Mouse (Mus musculus): Measurements from ENCODE around the gene Arhgap28. TPM values are rescaled to one million over a fixed set of nuclear protein-coding genes. Genes with fewer than 3 reads are reported as not detected.

The Arhgap28 gene
- polyA plus RNA-seq, 1 experiment from 2014 or later, result 16.5 TPM

DNA sequence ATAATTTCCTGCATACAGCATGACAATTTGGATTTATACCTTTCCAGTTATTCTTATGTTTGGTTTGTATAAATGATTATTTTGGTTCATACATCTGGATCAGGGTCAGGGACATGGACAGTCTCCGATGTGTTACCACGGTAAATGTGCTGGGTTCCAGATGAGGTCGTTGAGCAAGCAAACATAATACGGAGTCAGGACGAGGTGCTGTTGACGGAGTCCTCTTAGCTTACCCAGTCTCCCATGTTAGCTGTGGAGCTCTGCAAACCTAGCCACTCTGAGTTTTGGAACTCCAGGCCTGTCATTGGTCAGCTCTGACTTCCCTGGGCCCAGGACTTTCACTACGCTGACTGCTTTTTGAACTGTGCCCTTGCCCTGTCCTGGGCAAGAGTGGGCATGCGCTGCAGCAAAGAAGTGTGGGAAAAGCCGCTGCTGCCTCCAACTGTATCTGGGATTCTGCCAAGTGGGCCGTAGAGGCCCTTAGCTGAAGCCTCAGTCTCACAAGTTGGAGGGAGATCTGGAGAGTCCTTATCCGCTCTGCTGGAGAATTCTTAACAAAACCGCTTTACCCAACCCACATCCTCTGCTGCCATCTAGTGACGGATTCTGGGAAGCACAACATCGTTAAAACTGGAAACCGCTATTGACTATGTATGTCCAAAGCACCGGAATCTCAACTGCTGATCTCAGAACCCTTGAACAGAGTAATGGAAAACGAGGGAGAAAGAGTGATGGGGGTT is 166.4 kb downstream of the Arhgap28 start:
- no peaks in the 10 kb centered on the region; the same call in 1 of the 2 replicates for H3K36me3 ChIP-seq (ENCODE audit: control insufficient read depth, insufficient read depth, low read length)
- peak; percentile 45 for DNase-seq (ENCODE audit: low spot score)
- no peak overlapping the region for H3K4me3 ChIP-seq (ENCODE audit: low read depth, low read length)
- 60% methylated on average over 17 of the region's 17 CpGs for WGBS
- no peaks in the 10 kb centered on the region for H3K27me3 ChIP-seq (replicated peaks; ENCODE audit: control insufficient read depth, insufficient read depth, low read length)
- H3K4me2 ChIP-seq, result no peak overlapping the region
- H3K9me3 ChIP-seq (ENCODE audit: control insufficient read depth, low read length), result no peaks in the 10 kb centered on the region
- no peak for ATAC-seq (replicated peaks; ENCODE audit: low FRiP score)
- H3K4me1 ChIP-seq (replicated peaks; ENCODE audit: control insufficient read depth, insufficient read depth, low read length), result no peaks in the 10 kb centered on the region
- H3K27ac ChIP-seq (ENCODE audit: low read depth, low read length), result no peak overlapping the region
- no peak overlapping the region for H3K9ac ChIP-seq (ENCODE audit: low read depth, low read length)

- H3K36me3 ChIP-seq (ENCODE audit: control insufficient read depth, insufficient read depth, low read length), result no peaks in the 10 kb centered on the region; the same call in 1 of the 2 replicates
- H3K9me3 ChIP-seq (ENCODE audit: control insufficient read depth, low read length), result no peaks in the 10 kb centered on the region
- H3K4me2 ChIP-seq, result no peak overlapping the region
- no peaks in the 10 kb centered on the region for H3K27me3 ChIP-seq (replicated peaks; ENCODE audit: control insufficient read depth, insufficient read depth, low read length)
- no peak overlapping the region for H3K4me3 ChIP-seq (ENCODE audit: low read depth, low read length)
- no peaks in the 10 kb centered on the region for H3K4me1 ChIP-seq (replicated peaks; ENCODE audit: control insufficient read depth, insufficient read depth, low read length)
- H3K9ac ChIP-seq (ENCODE audit: low read depth, low read length), result no peak overlapping the region
- H3K27ac ChIP-seq (ENCODE audit: low read depth, low read length), result no peak overlapping the region
- 91% methylated on average over 20 of the region's 20 CpGs for WGBS
- DNase-seq (ENCODE audit: low spot score), result no peak
- ATAC-seq (replicated peaks; ENCODE audit: low FRiP score), result no peak
These were observed 167.6 kb downstream of the Arhgap28 start for GRCm38 (mm10) chr17:67836146-67836895.

DNA sequence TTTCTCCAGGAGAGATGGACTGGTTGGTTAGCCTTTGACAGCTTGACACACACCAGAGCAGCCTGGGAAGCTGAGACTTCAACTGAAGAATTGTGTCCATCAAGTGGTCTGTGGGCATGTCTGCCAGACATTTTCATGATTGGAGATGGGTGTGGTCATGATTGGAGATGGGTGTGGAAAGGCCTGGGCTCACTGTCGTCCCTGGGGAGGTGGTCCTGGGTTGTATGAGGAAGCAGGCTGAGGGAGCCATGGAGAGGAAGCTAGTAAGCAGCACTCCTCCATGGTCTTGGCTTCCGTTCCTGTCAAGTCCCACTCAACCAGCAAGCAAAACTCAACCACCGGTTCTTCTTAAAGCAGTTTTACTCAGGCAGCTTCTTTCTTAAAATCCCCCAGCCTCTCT is 176.5 kb downstream of the Arhgap28 start:
- H3K27ac ChIP-seq (ENCODE audit: low read depth, low read length), result no peak overlapping the region
- no peak overlapping the region for H3K4me2 ChIP-seq
- no peak overlapping the region for H3K9ac ChIP-seq (ENCODE audit: low read depth, low read length)
- H3K4me1 ChIP-seq (replicated peaks; ENCODE audit: control insufficient read depth, insufficient read depth, low read length), result no peaks in the 10 kb centered on the region
- no peaks in the 10 kb centered on the region for H3K27me3 ChIP-seq (replicated peaks; ENCODE audit: control insufficient read depth, insufficient read depth, low read length)
- H3K4me3 ChIP-seq (ENCODE audit: low read depth, low read length), result no peak overlapping the region
- DNase-seq (ENCODE audit: low spot score) (no peak), ATAC-seq (replicated peaks; ENCODE audit: low FRiP score) (no peak)
- H3K36me3 ChIP-seq (ENCODE audit: control insufficient read depth, insufficient read depth, low read length), result no peaks in the 10 kb centered on the region
- peaks cover 3% of the 10 kb centered on the region; the same call in 1 of the 2 replicates for H3K9me3 ChIP-seq (ENCODE audit: control insufficient read depth, low read length)
- 86% methylated on average over 3 of the region's 3 CpGs for WGBS

DNA sequence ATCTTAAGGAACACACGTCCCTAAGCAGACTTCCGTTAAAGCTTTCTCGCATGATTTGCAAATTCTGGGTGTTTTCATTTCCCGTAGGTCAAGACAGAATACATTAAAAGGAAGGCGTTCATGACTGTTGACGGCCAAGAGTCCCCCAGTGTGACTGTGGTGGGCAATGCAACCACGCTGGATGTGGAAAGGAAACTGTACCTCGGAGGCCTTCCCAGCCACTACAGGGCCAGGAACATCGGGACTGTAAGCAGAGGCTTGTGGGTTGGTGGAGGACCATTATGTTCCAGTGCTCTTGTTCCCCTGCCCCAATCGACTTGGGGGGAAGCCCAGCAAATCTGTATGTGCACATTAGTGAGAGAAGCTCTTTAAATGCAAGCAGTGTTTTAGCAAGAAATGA is 187.0 kb downstream of the Arhgap28 start:
- ATAC-seq (replicated peaks; ENCODE audit: low FRiP score), result no peak
- no peak overlapping the region for H3K4me3 ChIP-seq (ENCODE audit: low read depth, low read length)
- H3K9me3 ChIP-seq (ENCODE audit: control insufficient read depth, low read length), result no peaks in the 10 kb centered on the region
- no peaks in the 10 kb centered on the region for H3K27me3 ChIP-seq (replicated peaks; ENCODE audit: control insufficient read depth, insufficient read depth, low read length)
- DNase-seq (ENCODE audit: low spot score), result no peak
- no peaks in the 10 kb centered on the region for H3K36me3 ChIP-seq (ENCODE audit: control insufficient read depth, insufficient read depth, low read length)
- no peak overlapping the region for H3K4me2 ChIP-seq
- no peaks in the 10 kb centered on the region for H3K4me1 ChIP-seq (replicated peaks; ENCODE audit: control insufficient read depth, insufficient read depth, low read length)
- H3K27ac ChIP-seq (ENCODE audit: low read depth, low read length), result no peak overlapping the region
- WGBS, result 89% methylated on average over 10 of the region's 10 CpGs
- H3K9ac ChIP-seq (ENCODE audit: low read depth, low read length), result no peak overlapping the region

DNA sequence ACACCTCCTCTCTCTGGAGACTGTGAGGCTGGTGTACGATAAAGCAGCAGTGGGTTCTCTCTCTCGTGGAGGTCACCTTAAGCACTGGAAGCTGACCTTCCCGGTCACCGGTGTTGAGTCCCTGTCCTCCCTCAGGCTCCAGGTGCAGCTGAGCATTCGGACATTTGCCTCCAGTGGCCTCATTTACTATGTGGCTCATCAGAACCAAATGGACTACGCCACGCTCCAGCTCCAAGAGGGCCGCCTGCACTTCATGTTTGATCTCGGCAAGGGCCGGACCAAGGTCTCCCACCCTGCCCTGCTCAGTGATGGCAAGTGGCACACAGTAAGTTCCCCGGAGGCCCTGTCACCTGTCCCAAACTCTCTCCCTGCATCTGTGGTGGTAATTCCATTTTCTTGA is 188.2 kb downstream of the Arhgap28 start:
- no peaks in the 10 kb centered on the region for H3K27me3 ChIP-seq (replicated peaks; ENCODE audit: control insufficient read depth, insufficient read depth, low read length)
- H3K4me2 ChIP-seq, result no peak overlapping the region
- 87% methylated on average over 11 of the region's 11 CpGs for WGBS
- no peaks in the 10 kb centered on the region for H3K4me1 ChIP-seq (replicated peaks; ENCODE audit: control insufficient read depth, insufficient read depth, low read length)
- no peaks in the 10 kb centered on the region for H3K36me3 ChIP-seq (ENCODE audit: control insufficient read depth, insufficient read depth, low read length)
- DNase-seq (ENCODE audit: low spot score) (no peak), ATAC-seq (replicated peaks; ENCODE audit: low FRiP score) (no peak)
- no peak overlapping the region for H3K27ac ChIP-seq (ENCODE audit: low read depth, low read length)
- H3K9me3 ChIP-seq (ENCODE audit: control insufficient read depth, low read length), result no peaks in the 10 kb centered on the region
- no peak overlapping the region for H3K4me3 ChIP-seq (ENCODE audit: low read depth, low read length)
- H3K9ac ChIP-seq (ENCODE audit: low read depth, low read length), result no peak overlapping the region

DNA sequence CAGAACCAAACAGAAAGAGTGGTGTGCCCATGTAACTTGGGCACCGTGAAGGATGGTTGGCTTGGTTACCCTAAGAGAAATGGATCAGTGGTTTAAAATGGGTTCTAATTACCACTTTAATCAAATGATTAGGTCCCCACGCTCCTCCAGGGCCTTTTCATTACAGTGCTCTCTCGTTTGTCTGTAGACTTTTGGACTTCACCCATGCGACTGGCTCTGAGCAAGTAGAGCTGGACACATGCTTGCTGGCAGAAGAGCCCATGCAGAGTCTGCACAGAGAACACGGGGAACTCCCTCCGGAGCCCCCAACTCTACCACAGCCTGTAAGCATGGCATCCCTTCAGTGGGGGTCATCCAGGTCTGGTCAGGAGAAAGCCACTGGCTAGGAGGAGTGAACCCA is 190.3 kb downstream of the Arhgap28 start:
- WGBS, result 86% methylated on average over 6 of the region's 6 CpGs
- Histone ChIP-seq H3K36me3 (ENCODE audit: control insufficient read depth, insufficient read depth, low read length) (no peaks in the 10 kb centered on the region), H3K4me2 (no peak overlapping the region), H3K4me3 (ENCODE audit: low read depth, low read length) (no peak overlapping the region), H3K27ac (ENCODE audit: low read depth, low read length) (no peak overlapping the region), H3K9me3 (ENCODE audit: control insufficient read depth, low read length) (no peaks in the 10 kb centered on the region), H3K9ac (ENCODE audit: low read depth, low read length) (no peak overlapping the region), H3K4me1 (replicated peaks; ENCODE audit: control insufficient read depth, insufficient read depth, low read length) (no peaks in the 10 kb centered on the region), H3K27me3 (replicated peaks; ENCODE audit: control insufficient read depth, insufficient read depth, low read length) (no peaks in the 10 kb centered on the region)
- no peak for ATAC-seq (replicated peaks; ENCODE audit: low FRiP score)
- no peak for DNase-seq (ENCODE audit: low spot score)

DNA sequence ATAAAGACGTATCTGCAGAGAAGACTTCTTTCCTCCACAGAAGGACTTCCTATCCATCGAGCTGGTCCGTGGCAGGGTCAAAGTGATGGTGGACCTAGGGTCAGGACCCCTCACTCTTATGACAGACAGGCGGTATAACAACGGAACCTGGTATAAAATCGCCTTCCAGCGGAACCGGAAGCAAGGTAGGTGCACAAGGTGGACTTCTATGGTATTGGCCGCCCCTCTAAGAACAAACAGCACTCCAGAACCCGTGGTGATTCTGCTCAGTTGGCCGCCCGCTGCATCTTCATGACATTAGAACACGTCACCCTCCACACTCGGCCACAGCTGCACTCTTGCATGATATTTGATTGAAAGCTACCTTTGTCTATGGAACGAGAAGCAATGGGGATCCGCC is 194.7 kb downstream of the Arhgap28 start:
- 89% methylated on average over 16 of the region's 16 CpGs for WGBS
- DNase-seq (ENCODE audit: low spot score) (no peak), ATAC-seq (replicated peaks; ENCODE audit: low FRiP score) (no peak)
- Histone ChIP-seq H3K27me3 (replicated peaks; ENCODE audit: control insufficient read depth, insufficient read depth, low read length) (no peaks in the 10 kb centered on the region), H3K9me3 (ENCODE audit: control insufficient read depth, low read length) (no peaks in the 10 kb centered on the region), H3K36me3 (ENCODE audit: control insufficient read depth, insufficient read depth, low read length) (no peaks in the 10 kb centered on the region), H3K27ac (ENCODE audit: low read depth, low read length) (no peak overlapping the region), H3K4me2 (no peak overlapping the region), H3K4me1 (replicated peaks; ENCODE audit: control insufficient read depth, insufficient read depth, low read length) (no peaks in the 10 kb centered on the region), H3K9ac (ENCODE audit: low read depth, low read length) (no peak overlapping the region), H3K4me3 (ENCODE audit: low read depth, low read length) (no peak overlapping the region)

All from liver, embryonic 11.5 days (tissue).